Mouse (Mus musculus) limb, embryonic 11.5 days (tissue): ENCODE measurements around the gene Ankrd55. TPM values are rescaled to one million over a fixed set of nuclear protein-coding genes. Genes with fewer than 3 reads are reported as not detected.

Experiments
- ATAC-seq: fragments of 200-750 bp; cut with Nextera tagmentation; 2 replicates; pipeline ENCODE4 v1.8.0; 2017; ENCODE audit warnings: low read depth; ENCODE audit not compliant: insufficient number of reproducible peaks, low FRiP score, low TSS enrichment
- DNase-seq: peaks from one replicate; pipeline ENCODE4 v3.0.0-alpha.2; 2015; ENCODE audit warnings: low spot score
- H3K27ac ChIP-seq: fragments of 300-500 bp; sonication (generic); replicated peaks from 2 replicates; pipeline ENCODE4 v1.5.1; 2014; ENCODE audit warnings: low read depth, mild to moderate bottlenecking, low read length
- H3K27me3 ChIP-seq: fragments of 300-500 bp; sonication (generic); 2 replicates; pipeline ENCODE4 v1.6.1; 2014; ENCODE audit warnings: mild to moderate bottlenecking, low read length, mixed read lengths; ENCODE audit not compliant: control insufficient read depth, insufficient read depth
- H3K36me3 ChIP-seq: fragments of 300-500 bp; sonication (generic); 2 replicates; pipeline ENCODE4 v1.6.1; 2014; ENCODE audit warnings: mild to moderate bottlenecking, low read length, moderate library complexity, mixed read lengths; ENCODE audit not compliant: control insufficient read depth, insufficient read depth
- H3K4me1 ChIP-seq: fragments of 300-500 bp; sonication (generic); 2 replicates; pipeline ENCODE4 v1.6.1; 2014; ENCODE audit warnings: low read length, mixed read lengths; ENCODE audit not compliant: control insufficient read depth, insufficient read depth
- H3K4me2 ChIP-seq: fragments of 300-500 bp; sonication (generic); 2 replicates; pipeline ENCODE4 v1.6.1; 2014; ENCODE audit warnings: low read depth, mild to moderate bottlenecking, moderate library complexity; ENCODE audit not compliant: severe bottlenecking
- H3K4me3 ChIP-seq: fragments of 300-500 bp; sonication (generic); 2 replicates; pipeline ENCODE4 v1.5.1; 2014; ENCODE audit warnings: low read depth, low read length
- H3K9ac ChIP-seq: fragments of 300-500 bp; sonication (generic); 2 replicates; pipeline ENCODE4 v1.6.1; 2014; ENCODE audit warnings: mild to moderate bottlenecking, low read length
- H3K9me3 ChIP-seq: fragments of 300-500 bp; sonication (generic); 2 replicates; pipeline ENCODE4 v1.6.1; 2016; ENCODE audit warnings: low read length; ENCODE audit not compliant: control insufficient read depth
- WGBS: fragments of 180-500 bp; shearing (Covaris S2); extraction: QIAGEN DNeasy Blood & Tissue Kit; methylation state at CpG from one replicate; pipeline ENCODE4 v1.1.7; 2014; 5-methylcytosine and 5-hydroxymethylcytosine counted together
- polyA plus RNA-seq: library from polyadenylated mRNA; unstranded; fragments of >200 nt; fragmentation: Nextera tagmentation; extraction: Ambion mirVana; gene quantifications from 2 replicates; pipeline ENCODE4 v1.2.1, GENCODE M21; 2014

Ankrd55 gene
- polyA plus RNA-seq, 1 experiment from 2014 or later, result 0.20 TPM

GRCm38 (mm10) chr13:112348896-112349484, 60.7 kb downstream of the Ankrd55 start:
- no peak overlapping the region for H3K27ac ChIP-seq
- WGBS, result 93% methylated on average over 14 of the region's 14 CpGs
- H3K36me3 ChIP-seq, result no peaks in the 10 kb centered on the region
- peaks cover 13% of the 10 kb centered on the region for H3K4me1 ChIP-seq
- ATAC-seq (no peak), DNase-seq (no peak)
- no peaks in the 10 kb centered on the region for H3K9me3 ChIP-seq
- no peaks in the 10 kb centered on the region for H3K27me3 ChIP-seq
- H3K4me2 ChIP-seq, result no peak overlapping the region
- H3K9ac ChIP-seq, result no peak overlapping the region
- no peak overlapping the region for H3K4me3 ChIP-seq

DNA sequence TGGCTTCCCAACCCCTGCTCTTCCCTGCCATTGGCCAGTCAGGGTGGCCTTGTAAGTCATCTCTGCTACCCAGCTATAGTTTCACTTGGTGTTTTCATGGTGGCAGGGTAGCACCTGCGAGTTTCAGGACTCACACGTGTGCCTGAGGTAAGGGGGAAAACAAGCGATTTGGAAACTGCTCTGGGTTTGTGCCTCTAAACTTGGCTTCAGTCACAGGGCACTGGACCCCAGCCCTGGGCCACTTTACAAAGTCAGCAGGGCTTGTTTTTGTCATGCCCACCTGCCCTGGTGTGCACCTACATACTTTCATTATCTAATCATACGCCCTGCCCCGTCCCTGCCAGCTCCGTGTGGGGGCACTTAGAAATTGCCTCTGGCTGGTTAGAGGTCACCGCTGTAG, 61.2 kb downstream of the Ankrd55 start:
- Histone ChIP-seq H3K27ac (no peak overlapping the region), H3K4me3 (no peak overlapping the region), H3K27me3 (no peaks in the 10 kb centered on the region), H3K9ac (no peak overlapping the region), H3K9me3 (no peaks in the 10 kb centered on the region), H3K36me3 (no peaks in the 10 kb centered on the region), H3K4me2 (no peak overlapping the region), H3K4me1 (peaks cover 13% of the 10 kb centered on the region)
- DNase-seq, result no peak
- no peak for ATAC-seq
- 92% methylated on average over 7 of the region's 7 CpGs for WGBS

- Histone ChIP-seq H3K9me3 (no peaks in the 10 kb centered on the region), H3K4me1 (peaks cover 4% of the 10 kb centered on the region; the same call in 1 of the 2 replicates), H3K4me3 (no peak overlapping the region), H3K27ac (no peak overlapping the region), H3K27me3 (no peaks in the 10 kb centered on the region), H3K4me2 (no peak overlapping the region), H3K9ac (no peak overlapping the region), H3K36me3 (no peaks in the 10 kb centered on the region)
- DNase-seq (no peak), ATAC-seq (no peak)
- whole genome bisulfite sequencing, result 54% methylated on average over 8 of the region's 8 CpGs
These were observed 63.7 kb downstream of the Ankrd55 start for GRCm38 (mm10) chr13:112351943-112352342.

GRCm38 (mm10) chr13:112354109-112354867, 66.0 kb downstream of the Ankrd55 start:
- no peaks in the 10 kb centered on the region for H3K4me1 ChIP-seq
- no peaks in the 10 kb centered on the region for H3K36me3 ChIP-seq
- no peak for ATAC-seq
- 52% methylated on average over 6 of the region's 6 CpGs for WGBS
- DNase-seq, result no peak
- no peak overlapping the region for H3K4me2 ChIP-seq
- H3K27me3 ChIP-seq, result no peaks in the 10 kb centered on the region
- H3K9me3 ChIP-seq, result no peaks in the 10 kb centered on the region
- no peak overlapping the region for H3K27ac ChIP-seq
- H3K9ac ChIP-seq, result no peak overlapping the region
- H3K4me3 ChIP-seq, result no peak overlapping the region

DNA sequence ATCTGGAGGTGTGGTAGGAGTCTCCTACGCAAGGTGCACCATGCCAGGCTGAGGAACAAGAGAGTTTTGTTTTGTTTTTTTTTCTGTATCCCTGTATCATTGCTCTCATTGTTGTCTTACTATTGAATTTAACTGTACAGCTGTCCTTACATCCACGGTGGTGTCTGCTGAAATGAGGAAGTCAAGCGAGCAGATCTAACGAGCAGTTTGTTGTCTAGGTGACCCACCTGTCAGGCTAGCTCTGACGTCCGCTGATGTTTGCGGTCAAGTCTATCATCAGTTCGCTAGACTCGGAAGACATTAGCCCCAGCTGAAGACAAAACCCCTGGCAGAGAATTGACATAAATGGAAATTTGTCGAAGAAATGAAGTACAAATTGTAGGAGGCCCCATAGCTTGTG, 66.7 kb downstream of the Ankrd55 start:
- Histone ChIP-seq H3K27ac (no peak overlapping the region), H3K9ac (no peak overlapping the region), H3K4me3 (no peak overlapping the region), H3K36me3 (no peaks in the 10 kb centered on the region), H3K27me3 (no peaks in the 10 kb centered on the region), H3K4me1 (no peaks in the 10 kb centered on the region), H3K4me2 (no peak overlapping the region), H3K9me3 (no peaks in the 10 kb centered on the region)
- 87% methylated on average over 10 of the region's 10 CpGs for WGBS
- ATAC-seq (no peak), DNase-seq (no peak)

- DNase-seq (no peak), ATAC-seq (no peak)
- H3K4me1 ChIP-seq, result no peaks in the 10 kb centered on the region
- H3K4me3 ChIP-seq, result no peak overlapping the region
- H3K27ac ChIP-seq, result no peak overlapping the region
- H3K4me2 ChIP-seq, result no peak overlapping the region
- H3K9me3 ChIP-seq, result no peaks in the 10 kb centered on the region
- WGBS, result 90% methylated on average over 20 of the region's 20 CpGs
- H3K9ac ChIP-seq, result no peak overlapping the region
- H3K27me3 ChIP-seq, result no peaks in the 10 kb centered on the region
- H3K36me3 ChIP-seq, result no peaks in the 10 kb centered on the region
These were observed 67.7 kb downstream of the Ankrd55 start for GRCm38 (mm10) chr13:112355794-112356486.

- WGBS, result 95% methylated on average over 4 of the region's 4 CpGs
- no peaks in the 10 kb centered on the region for H3K9me3 ChIP-seq
- no peak for DNase-seq
These were observed 73.3 kb downstream of the Ankrd55 start for GRCm38 (mm10) chr13:112361575-112361974.

DNA sequence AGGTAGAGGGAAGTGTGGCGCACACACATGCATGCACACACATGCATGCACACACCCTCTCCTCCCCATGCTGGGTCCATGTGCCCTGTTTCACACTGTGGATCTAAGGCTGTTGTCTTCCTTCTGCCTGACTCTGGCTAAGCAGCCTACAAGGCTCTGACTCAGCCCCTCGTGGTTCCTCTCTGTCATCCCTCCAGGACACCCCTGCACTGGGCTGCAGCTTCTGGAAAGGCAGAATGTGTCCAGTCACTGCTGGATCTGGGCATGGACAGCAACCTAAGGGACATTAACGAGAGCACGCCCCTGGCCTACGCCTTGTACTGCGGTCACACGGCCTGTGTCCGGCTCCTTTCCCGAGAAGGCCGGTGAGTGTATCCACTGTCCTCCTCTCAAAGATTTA, 75.0 kb downstream of the Ankrd55 start:
- H3K36me3 ChIP-seq, result no peaks in the 10 kb centered on the region
- H3K9ac ChIP-seq, result no peak overlapping the region
- no peak overlapping the region for H3K27ac ChIP-seq
- ATAC-seq (no peak), DNase-seq (no peak)
- no peak overlapping the region for H3K4me2 ChIP-seq
- H3K27me3 ChIP-seq, result no peaks in the 10 kb centered on the region
- no peaks in the 10 kb centered on the region for H3K9me3 ChIP-seq
- 0 out of 2 replicates have a peak, but pooled peaks cover 2% of the 10 kb centered on the region for H3K4me1 ChIP-seq
- H3K4me3 ChIP-seq, result no peak overlapping the region
- 80% methylated on average over 10 of the region's 10 CpGs for WGBS

More at GRCm38 (mm10) chr13:112361575-112361974, 73.3 kb downstream of the Ankrd55 start:
- Histone ChIP-seq H3K4me1 (no peaks in the 10 kb centered on the region), H3K4me2 (no peak overlapping the region), H3K9ac (no peak overlapping the region), H3K36me3 (no peaks in the 10 kb centered on the region), H3K27me3 (no peaks in the 10 kb centered on the region), H3K4me3 (no peak overlapping the region), H3K27ac (no peak overlapping the region)
- ATAC-seq, result no peak
